Mouse (Mus musculus): ENCODE data around the gene Exoc6b.

- TF ChIP-seq HCFC1 (IDR thresholded peaks at IDR 0.05; ENCODE audit: borderline replicate concordance, insufficient read depth, low read length) = no peak
- TF ChIP-seq MAFK (IDR thresholded peaks at IDR 0.05; ENCODE audit: insufficient read depth, low read depth, low read length) = no peak
- TF ChIP-seq ZNF384 (IDR thresholded peaks at IDR 0.05; ENCODE audit: low read depth, low read length) = no peak
- TF ChIP-seq CHD2 (IDR thresholded peaks at IDR 0.05; ENCODE audit: low read depth, low read length) = no peak
Measured at GRCm38 (mm10) chr6:84807546-84807945, 261.8 kb downstream of the Exoc6b start.

All from ES-E14 (cell line).